Mouse (Mus musculus) adrenal gland, postnatal 4 days (tissue): ENCODE measurements around the gene Bcl2l2. TPM values are rescaled to one million over a fixed set of nuclear protein-coding genes. Genes with fewer than 3 reads are reported as not detected.

Experiments
- DNase-seq, 2 experiments: peaks; one replicate each; pipeline ENCODE4 v3.0.0; 2021 to 2022; ENCODE audit warnings: low spot score in 2 of 2, mixed read lengths in 2 of 2
- long read RNA-seq, 2 experiments: library from polyadenylated mRNA; stranded (forward); transcript quantifications; one replicate each; pipeline ENCODE4 v2.0.0; 2021
- total RNA-seq, 2 experiments: library from RNA; stranded (reverse); gene quantifications; 2 replicates each; pipeline ENCODE4 v1.2.3; 2021

The Bcl2l2 gene
- total RNA-seq: 10 to 100 TPM; 55.3 to 65.3 TPM
- long read RNA-seq, experiment 1: 0 reads
- long read RNA-seq, experiment 2, partial matches to known transcripts: 0 of 2 reads
- long read RNA-seq, experiment 2, other reads (novel, unspliced or antisense): 0 of 2 reads

DNA sequence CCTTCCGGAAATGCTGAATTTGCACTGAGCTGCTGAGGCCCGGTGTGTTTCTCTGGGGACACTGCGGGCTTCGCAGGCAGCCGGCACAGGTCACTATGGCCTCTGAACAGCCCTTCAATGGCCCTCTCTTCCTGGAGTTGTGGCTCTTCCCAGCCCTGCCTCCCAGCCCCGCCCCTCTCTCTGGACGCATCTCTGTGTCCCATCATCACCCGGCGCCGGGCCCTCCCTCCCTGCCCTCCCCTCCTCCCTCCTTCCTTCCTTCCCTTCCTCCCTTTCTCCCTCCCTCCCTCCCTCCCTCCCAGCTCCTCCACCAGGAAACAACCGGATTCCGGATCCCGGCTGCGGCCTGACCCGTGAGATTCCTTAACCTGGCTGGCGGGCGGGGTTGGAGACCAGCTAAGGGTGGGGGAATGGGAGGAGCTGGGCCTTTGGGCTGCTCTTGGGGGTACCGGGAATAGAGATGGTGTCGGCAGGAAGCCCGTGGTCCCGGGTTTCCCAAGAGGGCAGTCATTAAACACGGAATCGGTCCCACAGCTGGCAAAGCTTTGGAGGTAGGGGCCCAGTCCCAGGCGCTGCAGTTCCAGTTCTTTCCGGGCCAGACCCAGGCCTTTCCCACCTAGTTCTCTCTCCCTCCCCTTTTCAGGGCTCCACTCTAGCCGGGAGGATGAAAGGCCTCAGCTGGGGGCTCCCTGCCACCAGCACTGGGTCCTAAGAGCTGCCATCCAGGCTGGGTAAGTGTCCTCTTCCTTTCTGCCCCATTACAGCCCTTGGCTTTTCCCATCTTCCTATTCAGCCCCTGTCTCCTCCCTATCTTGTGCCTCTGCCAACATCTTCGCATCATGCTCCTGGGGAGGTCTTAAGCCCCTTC is at the start of gene Bcl2l2, which contains the start of gene Gm20521:
TSS of gene Bcl2l2 (plus strand) at position 224 of the 868 bp plus-strand sequence.
TSS of gene Gm20521 (plus strand) at position 288 of the 868 bp plus-strand sequence.
- DNase-seq: peak; percentile 58 to 78

DNA sequence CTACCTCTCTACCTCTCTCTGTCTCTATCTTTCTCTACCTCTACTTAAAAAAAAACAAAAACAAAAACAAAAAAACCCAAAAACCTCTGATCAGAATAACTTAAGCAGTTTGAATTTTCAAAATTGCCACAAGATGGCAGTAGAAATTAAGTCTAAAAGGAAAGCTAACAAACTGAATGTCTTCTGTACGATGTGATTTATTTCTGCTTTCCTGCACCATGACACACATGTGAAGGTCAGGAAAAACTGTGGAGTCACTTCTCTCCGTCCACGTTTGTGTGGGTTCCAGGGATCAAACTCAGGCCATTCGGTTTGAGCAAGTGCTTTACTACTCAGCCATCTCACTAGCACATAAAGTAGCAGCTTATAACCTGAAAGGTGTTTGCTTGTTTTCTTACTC is 39.7 kb upstream of the Bcl2l2 start:
- no peak for DNase-seq

DNA sequence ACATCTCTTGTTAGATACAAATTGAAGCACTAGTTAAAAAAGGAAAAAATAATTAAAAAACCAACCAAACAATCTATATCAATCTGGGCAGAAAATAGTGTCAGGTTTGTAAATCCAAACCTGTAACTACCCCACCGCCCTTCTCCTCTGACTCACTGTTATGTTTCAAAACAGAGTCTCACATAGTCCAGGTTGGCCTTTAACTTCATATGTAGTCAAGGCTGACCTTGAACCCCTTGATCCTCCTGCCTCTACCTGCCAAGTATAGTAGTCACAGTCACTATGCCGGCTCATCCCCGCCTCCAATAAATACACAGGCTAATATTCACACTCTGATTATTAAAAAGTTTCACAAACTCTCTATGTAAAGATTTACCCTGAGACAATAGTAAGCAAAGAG is 27.5 kb upstream of the Bcl2l2 start:
- no peak for DNase-seq

DNA sequence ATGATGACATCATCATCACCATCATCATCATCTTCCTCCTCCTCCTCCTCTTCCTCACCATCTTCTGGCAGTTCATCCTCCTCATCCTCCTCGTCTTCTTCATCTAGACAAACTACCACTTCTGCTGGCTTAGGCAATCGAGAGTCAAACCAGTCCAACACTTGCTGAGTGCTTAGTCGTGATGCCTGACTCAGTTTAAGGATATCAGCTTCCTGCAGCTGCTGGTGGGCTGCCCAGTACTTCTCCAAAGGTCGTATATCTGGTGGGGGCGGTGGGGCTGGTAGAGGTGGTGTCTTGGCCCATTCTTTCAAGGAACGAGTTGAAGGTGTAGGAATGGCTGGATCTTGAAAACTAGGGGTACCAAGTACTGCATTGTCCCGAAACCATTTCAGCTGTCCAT is 26.5 kb upstream of the Bcl2l2 start:
- no peak for DNase-seq

GRCm38 (mm10) chr14:54857891-54858290 is 25.3 kb upstream of the Bcl2l2 start:
- no peak for DNase-seq

GRCm38 (mm10) chr14:54860511-54860910 is 22.7 kb upstream of the Bcl2l2 start:
- DNase-seq: no peak

GRCm38 (mm10) chr14:54863501-54864312 is 19.5 kb upstream of the Bcl2l2 start:
- peak; percentile 82 for DNase-seq

DNA sequence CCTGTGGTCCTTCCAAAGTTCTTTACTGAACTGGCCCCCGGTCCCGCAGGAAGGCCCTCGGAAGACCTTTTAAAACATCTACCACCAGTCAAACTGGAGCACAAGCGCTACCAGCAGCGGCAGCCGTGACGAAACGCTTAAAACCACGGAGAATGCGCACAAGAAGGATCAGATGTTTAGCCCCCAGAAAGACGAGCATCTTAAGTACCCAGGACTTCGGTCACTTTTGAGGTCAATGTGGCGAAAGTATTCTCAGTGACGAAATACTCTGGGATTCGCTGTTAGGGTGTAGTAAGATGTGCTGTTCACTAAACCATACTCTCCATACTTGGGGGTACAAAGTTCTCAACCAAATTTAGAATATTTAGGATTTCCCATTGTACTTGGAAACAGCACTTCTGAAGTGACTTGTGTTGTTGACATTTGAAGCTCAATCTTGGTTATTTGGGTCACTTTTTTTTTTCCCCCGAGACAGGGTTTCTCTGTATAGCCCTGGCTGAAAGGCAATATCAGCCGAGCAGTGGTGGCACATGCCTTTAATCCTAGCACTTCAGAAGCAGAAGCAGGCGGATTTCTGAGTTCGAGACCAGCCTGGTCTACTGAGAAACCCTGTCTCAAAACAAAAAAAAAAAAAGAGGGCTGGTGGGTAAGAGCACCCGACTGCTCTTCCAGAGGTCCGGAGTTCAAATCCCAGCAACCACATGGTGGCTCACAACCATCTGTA is 18.7 kb upstream of the Bcl2l2 start:
- no peak for DNase-seq

GRCm38 (mm10) chr14:54865626-54866025 is 17.6 kb upstream of the Bcl2l2 start:
- no peak for DNase-seq

DNA sequence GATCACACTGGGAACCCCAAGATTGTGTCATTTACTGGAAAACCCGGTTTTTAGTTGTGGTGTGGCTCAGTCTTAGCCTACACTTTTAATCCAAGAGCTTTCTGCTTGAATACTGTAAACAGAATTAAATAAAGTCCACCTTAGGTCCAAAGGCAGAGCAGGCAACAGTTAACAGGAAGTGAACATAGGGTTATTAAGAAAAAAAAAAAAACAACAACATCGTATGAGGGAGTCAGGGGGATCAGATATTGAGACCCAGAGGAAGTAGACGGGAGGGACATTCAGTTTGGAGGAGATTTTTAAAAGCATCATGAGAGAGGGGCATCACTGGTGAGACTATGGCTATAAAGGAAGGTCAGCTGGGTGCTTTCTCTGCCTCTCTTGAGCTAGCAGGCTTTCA is 16.9 kb upstream of the Bcl2l2 start:
- DNase-seq: no peak

GRCm38 (mm10) chr14:54866936-54867335 is 16.2 kb upstream of the Bcl2l2 start:
- DNase-seq: no peak

DNA sequence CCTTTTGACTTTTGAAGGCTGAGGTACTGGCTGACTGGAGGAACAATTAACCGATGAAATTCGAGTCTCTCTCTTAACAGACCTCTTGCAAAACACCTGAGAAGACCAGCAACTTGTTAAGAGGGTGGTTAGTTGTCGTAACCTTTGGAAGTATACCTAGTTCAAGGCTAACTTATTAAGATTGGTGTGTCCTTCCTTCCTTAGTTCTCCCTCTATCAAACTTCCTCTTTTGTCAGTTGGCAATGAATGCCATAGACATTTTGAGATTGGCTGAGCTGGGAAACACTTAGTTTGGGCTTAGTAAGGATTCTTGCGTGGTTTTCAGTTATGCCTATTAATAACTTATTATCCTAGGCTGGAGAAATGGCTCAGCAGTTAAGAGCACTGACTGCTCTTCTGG is 15.2 kb upstream of the Bcl2l2 start:
- DNase-seq: no peak

DNA sequence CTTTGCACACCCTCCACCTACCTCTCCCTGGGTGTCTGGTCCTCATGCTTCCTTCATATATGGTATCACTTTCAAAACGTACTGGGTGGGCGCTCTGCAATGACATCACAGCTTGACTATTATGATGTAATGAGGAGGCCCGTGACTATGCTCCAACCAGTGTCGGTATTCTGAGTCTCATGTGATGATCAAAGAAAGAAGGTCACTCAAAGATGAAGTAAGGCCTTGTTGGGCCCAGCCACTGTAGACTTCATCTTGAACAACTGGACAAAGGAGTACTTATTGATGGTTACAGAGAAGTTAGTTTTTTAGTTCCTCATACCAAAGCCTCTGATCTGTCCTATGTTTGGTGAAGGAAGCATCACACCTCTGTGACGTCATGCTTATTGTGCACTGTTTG is 12.3 kb upstream of the Bcl2l2 start, which contains the start of gene Homez:
TSS of gene Homez (minus strand) at position 101 of the 400 bp plus-strand sequence.
- DNase-seq: no peak

DNA sequence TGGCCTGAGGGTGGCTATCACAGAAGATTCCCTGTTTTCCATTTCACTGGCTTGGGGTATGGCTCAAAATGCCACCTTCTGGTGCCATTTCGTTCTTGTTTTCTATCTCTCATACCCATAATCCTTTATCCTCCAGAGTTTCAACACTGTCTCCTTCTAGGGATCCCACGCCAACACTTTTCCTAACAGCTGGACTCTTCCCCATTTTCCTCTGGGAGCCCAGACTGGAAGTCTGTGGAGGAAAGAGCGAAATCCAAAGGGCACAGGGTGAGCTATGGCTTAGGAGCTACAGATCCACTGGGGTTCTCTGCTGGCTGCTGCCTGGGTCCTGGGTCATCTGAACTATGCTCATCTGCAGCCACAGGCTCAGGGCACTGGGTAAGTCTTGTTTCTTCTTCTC is 9.0 kb upstream of the Bcl2l2 start:
- DNase-seq: no peak

DNA sequence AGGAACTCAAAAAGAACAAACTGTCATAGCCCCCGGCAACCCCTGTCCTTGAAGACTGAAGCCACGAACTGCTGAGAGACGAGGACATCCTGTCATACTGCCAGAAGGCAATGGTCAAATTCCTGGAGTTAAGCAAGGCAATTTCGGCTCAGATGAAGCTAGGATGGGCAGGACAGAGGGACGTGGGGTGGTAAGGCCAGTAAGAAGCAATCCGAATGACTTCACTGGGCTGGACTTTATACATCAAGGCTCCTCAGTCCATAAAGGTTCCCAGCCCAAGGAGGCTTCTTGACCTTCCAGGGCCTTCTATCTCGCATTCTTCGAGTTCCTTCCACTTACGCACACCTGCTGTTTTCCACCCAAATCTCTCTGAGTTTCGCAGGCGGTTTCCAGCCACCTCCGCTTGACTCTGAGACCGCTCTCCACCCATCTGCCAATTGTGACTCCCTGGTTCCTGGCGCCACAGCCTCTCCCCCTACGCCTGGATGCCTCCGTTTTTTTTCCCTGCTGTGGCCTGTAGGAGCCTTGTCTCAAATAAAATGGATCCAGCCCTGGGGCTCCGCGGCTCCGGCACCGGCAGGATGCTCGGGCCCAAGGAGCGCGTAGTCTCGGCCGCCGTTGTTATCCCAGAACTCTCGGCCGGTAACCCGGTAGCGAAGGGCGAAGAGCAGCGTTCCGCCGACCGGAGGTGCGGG is 7.2 kb upstream of the Bcl2l2 start:
- no peak for DNase-seq

GRCm38 (mm10) chr14:54876539-54877047 is 6.6 kb upstream of the Bcl2l2 start:
- peak; percentile 77 to 85 for DNase-seq

GRCm38 (mm10) chr14:54877048-54877715 is 6.0 kb upstream of the Bcl2l2 start, which contains the start of gene Ppp1r3e:
Ppp1r3e (minus strand) TSS chr14:54877550.
- DNase-seq: peak; percentile 40 to 47

DNA sequence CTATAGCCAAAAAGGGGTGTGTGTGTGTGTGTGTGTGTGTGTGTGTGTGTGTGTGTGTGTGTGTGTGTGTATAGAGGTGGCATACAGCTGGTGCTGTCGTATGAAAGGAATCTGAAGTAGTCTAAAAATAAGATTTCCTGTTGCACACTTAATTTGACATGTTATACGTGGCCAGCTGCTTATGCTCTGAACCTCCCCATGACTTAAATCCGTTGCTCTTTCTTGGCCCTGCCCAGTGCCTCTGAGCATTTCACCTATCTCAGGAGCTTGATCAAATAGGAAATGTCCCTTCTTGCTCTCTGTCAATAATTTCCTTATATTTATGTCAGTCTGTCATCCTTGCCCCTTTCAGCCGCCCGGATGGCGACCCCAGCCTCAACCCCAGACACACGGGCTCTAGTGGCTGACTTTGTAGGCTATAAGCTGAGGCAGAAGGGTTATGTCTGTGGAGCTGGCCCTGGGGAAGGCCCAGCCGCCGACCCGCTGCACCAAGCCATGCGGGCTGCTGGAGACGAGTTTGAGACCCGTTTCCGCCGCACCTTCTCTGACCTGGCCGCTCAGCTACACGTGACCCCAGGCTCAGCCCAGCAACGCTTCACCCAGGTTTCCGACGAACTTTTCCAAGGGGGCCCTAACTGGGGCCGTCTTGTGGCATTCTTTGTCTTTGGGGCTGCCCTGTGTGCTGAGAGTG is 990 bp downstream of the Bcl2l2 start:
- no peak for DNase-seq

GRCm38 (mm10) chr14:54885309-54885708 is 2.1 kb downstream of the Bcl2l2 start:
- DNase-seq: no peak
